Mouse (Mus musculus): ENCODE measurements around the gene Pmp22.

Gene Pmp22

GRCm38 (mm10) chr11:63162806-63163205, 34.0 kb downstream of the Pmp22 start:
- no peak for DNase-seq (ENCODE audit: low spot score in 2 of 2)

- DNase-seq (ENCODE audit: low spot score in 2 of 2), result no peak
Measured at GRCm38 (mm10) chr11:63163550-63163949, 34.8 kb downstream of the Pmp22 start.

- DNase-seq (ENCODE audit: low spot score in 2 of 2), result no peak
Measured at GRCm38 (mm10) chr11:63163986-63164682, 35.4 kb downstream of the Pmp22 start.

GRCm38 (mm10) chr11:63164756-63165484, 36.1 kb downstream of the Pmp22 start:
- no peak for DNase-seq (ENCODE audit: low spot score in 2 of 2)

GRCm38 (mm10) chr11:63167826-63168225, 39.0 kb downstream of the Pmp22 start:
- DNase-seq (ENCODE audit: low spot score in 2 of 2), result no peak

- no peak for DNase-seq (ENCODE audit: low spot score in 2 of 2)
Measured at GRCm38 (mm10) chr11:63168551-63169258, 39.9 kb downstream of the Pmp22 start.

GRCm38 (mm10) chr11:63171977-63172376, 43.2 kb downstream of the Pmp22 start:
- no peak for DNase-seq (ENCODE audit: low spot score in 2 of 2)

- no peak for DNase-seq (ENCODE audit: low spot score in 2 of 2)
Measured at GRCm38 (mm10) chr11:63173604-63174003, 44.8 kb downstream of the Pmp22 start.

- DNase-seq (ENCODE audit: low spot score in 2 of 2), result no peak
Measured at GRCm38 (mm10) chr11:63175302-63175701, 46.5 kb downstream of the Pmp22 start.

GRCm38 (mm10) chr11:63176416-63176815, 47.6 kb downstream of the Pmp22 start:
- peak; percentile 62 to 84 for DNase-seq (ENCODE audit: low spot score in 2 of 2)

- no peak for DNase-seq (ENCODE audit: low spot score in 2 of 2)
Measured at GRCm38 (mm10) chr11:63180262-63181101, 51.7 kb downstream of the Pmp22 start.

GRCm38 (mm10) chr11:63188803-63189202, 60.0 kb downstream of the Pmp22 start:
- no peak for DNase-seq (ENCODE audit: low spot score in 2 of 2)

GRCm38 (mm10) chr11:63198070-63198469, 69.3 kb downstream of the Pmp22 start:
- DNase-seq (ENCODE audit: low spot score in 2 of 2), result no peak

- DNase-seq (ENCODE audit: low spot score in 2 of 2), result no peak
Measured at GRCm38 (mm10) chr11:63201989-63202535, 73.3 kb downstream of the Pmp22 start.
